Mouse (Mus musculus) lung, adult 2 months (tissue): ENCODE results near the gene Stmnd1.

Source experiments
- CTCF ChIP-seq: fragments of 200-500 bp; IDR thresholded peaks from 2 replicates; pipeline ENCODE4 v1.5.1; 2011; ENCODE audit warnings: mild to moderate bottlenecking, low read length, control low read depth; ENCODE audit not compliant: insufficient read depth
- POLR2A ChIP-seq: fragments of 200-500 bp; IDR thresholded peaks from 2 replicates; pipeline ENCODE4 v1.6.1; 2011; ENCODE audit warnings: low read depth, mild to moderate bottlenecking, control low read depth, low read length, borderline replicate concordance; ENCODE audit errors: extremely low read depth

GRCm38 (mm10) chr13:46340583-46340982 lies 67.1 kb downstream of the Stmnd1 start:
- TF ChIP-seq POLR2A (no peak), CTCF (no peak)
